Mouse (Mus musculus) kidney, postnatal 0 days (tissue): ENCODE results near the gene Pcp2. TPM values are rescaled to one million over a fixed set of nuclear protein-coding genes. Genes with fewer than 3 reads are reported as not detected.

ENCODE experiments used
- ATAC-seq: fragments of 200-750 bp; cut with Nextera tagmentation; replicated peaks from 2 replicates; pipeline ENCODE4 v1.8.0; 2017; ENCODE audit warnings: low read depth, moderate number of reproducible peaks, moderate TSS enrichment, moderate library complexity; ENCODE audit not compliant: low FRiP score
- DNase-seq: peaks from one replicate; pipeline ENCODE4 v3.0.0-alpha.2; 2016; ENCODE audit warnings: low spot score
- H3K27ac ChIP-seq: fragments of 300-500 bp; sonication (generic); 2 replicates; pipeline ENCODE4 v1.5.1; 2014; ENCODE audit warnings: mild to moderate bottlenecking
- H3K27me3 ChIP-seq: fragments of 300-500 bp; sonication (generic); 2 replicates; pipeline ENCODE4 v1.6.1; 2014; ENCODE audit warnings: low read length, mixed read lengths; ENCODE audit not compliant: insufficient read depth
- H3K36me3 ChIP-seq: fragments of 300-500 bp; sonication (generic); 2 replicates; pipeline ENCODE4 v1.6.1; 2014; ENCODE audit warnings: low read length, mixed read lengths; ENCODE audit not compliant: insufficient read depth
- H3K4me1 ChIP-seq: fragments of 300-500 bp; sonication (generic); replicated peaks from 2 replicates; pipeline ENCODE4 v1.6.1; 2014; ENCODE audit warnings: antibody characterized with exemption, low read length, mixed read lengths; ENCODE audit not compliant: insufficient read depth
- H3K4me2 ChIP-seq: fragments of 300-500 bp; sonication (generic); 2 replicates; pipeline ENCODE4 v1.6.1; 2014; ENCODE audit warnings: mild to moderate bottlenecking, low read length, moderate library complexity, mixed read lengths
- H3K4me3 ChIP-seq: fragments of 300-500 bp; sonication (generic); replicated peaks from 2 replicates; pipeline ENCODE4 v1.5.1; 2014; ENCODE audit warnings: low read depth, low read length
- H3K9ac ChIP-seq: fragments of 300-500 bp; sonication (generic); 2 replicates; pipeline ENCODE4 v1.6.1; 2014; ENCODE audit warnings: low read depth, low read length
- H3K9me3 ChIP-seq: fragments of 300-500 bp; sonication (generic); replicated peaks from 2 replicates; pipeline ENCODE4 v1.6.1; 2016; ENCODE audit warnings: low read length, inconsistent platforms, mixed read lengths
- CTCF ChIP-seq: IDR thresholded peaks from 2 replicates; pipeline ENCODE4 v1.5.1; 2016; ENCODE audit warnings: antibody characterized with exemption, low read depth, mild to moderate bottlenecking, moderate library complexity
- WGBS: fragments of 180-500 bp; shearing (Covaris S2); extraction: QIAGEN DNeasy Blood & Tissue Kit; methylation state at CpG from one replicate; pipeline ENCODE4 v1.1.7; 2014; 5-methylcytosine and 5-hydroxymethylcytosine counted together
- polyA plus RNA-seq: library from polyadenylated mRNA; unstranded; fragments of >200 nt; fragmentation: Nextera tagmentation; extraction: Ambion mirVana; gene quantifications from 2 replicates; pipeline ENCODE4 v1.2.1, GENCODE M21; 2015

The Pcp2 gene
- polyA plus RNA-seq, 1 experiment from 2014 or later = not detected

DNA sequence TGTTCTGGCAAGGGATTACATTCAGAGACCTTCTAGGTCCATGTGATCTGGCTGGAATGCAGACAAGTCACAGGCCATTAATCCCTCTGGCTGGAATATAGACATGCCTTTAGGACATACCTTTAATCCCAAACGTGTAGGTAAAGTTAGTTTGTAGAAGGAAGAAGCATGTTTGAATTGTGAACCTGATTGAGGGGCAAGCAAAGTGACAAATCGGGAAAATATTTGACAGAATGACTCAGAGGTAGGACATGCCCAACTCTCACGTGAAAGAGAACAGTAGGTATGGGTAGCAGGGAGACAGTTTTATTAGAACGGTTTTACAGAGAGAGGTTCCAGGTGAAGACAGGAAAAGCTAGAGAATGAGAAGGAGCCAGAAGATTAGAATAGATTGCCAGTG, 22.2 kb upstream of the Pcp2 start:
- no peak overlapping the region for H3K4me2 ChIP-seq
- WGBS = 54% methylated on average over 4 of the region's 4 CpGs
- peak; percentile 18 for DNase-seq
- 0 out of 2 replicates have a peak, but pooled peaks have one; percentile 49 for ATAC-seq
- no peak overlapping the region for H3K27ac ChIP-seq
- no peaks in the 10 kb centered on the region for H3K36me3 ChIP-seq
- no peaks in the 10 kb centered on the region for H3K9me3 ChIP-seq
- TF ChIP-seq CTCF = no peak
- H3K4me1 ChIP-seq = no peaks in the 10 kb centered on the region
- H3K4me3 ChIP-seq = no peak overlapping the region
- H3K27me3 ChIP-seq = no peaks in the 10 kb centered on the region
- no peak overlapping the region for H3K9ac ChIP-seq

DNA sequence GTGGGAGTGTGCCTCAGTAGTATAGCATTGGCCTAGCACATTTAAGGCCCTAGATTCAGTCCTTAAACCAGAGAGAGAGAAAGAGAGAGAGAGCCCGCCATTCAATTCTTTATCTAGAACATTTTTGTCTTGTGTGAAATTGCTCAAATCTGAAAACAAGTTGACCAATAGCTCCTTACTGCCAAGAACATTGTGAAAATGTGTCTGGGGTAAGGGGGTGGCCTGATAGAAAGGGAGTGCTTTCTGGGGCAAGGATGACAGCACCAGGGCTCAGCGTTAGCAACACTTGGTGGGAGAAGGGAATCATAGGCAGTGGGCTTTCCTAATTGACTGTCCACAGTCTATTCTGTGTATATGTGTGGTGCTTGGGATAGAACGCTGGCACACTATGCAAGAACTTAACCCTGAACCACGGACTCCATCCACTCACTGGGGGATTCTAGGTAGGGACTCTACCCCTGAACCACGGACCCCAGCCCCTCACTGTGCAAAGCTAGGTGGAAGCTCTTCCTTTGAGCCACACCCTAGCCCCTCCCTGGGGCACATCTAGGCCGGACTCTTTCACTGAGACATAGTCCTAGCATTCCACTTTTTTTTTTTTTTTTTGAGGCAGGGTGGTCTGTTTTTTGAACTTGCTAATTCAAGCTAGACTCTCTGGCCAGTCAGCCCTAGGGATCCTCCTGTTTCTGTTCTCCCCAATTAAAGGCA, 21.6 kb upstream of the Pcp2 start:
- Histone ChIP-seq H3K4me2 (no peak overlapping the region), H3K4me3 (no peak overlapping the region), H3K27me3 (no peaks in the 10 kb centered on the region), H3K36me3 (no peaks in the 10 kb centered on the region), H3K9ac (no peak overlapping the region), H3K27ac (no peak overlapping the region), H3K9me3 (no peaks in the 10 kb centered on the region), H3K4me1 (no peaks in the 10 kb centered on the region)
- DNase-seq = no peak
- TF ChIP-seq CTCF = no peak
- ATAC-seq = 0 out of 2 replicates have a peak, but pooled peaks have one; percentile 11
- WGBS = 83% methylated on average over 6 of the region's 6 CpGs

DNA sequence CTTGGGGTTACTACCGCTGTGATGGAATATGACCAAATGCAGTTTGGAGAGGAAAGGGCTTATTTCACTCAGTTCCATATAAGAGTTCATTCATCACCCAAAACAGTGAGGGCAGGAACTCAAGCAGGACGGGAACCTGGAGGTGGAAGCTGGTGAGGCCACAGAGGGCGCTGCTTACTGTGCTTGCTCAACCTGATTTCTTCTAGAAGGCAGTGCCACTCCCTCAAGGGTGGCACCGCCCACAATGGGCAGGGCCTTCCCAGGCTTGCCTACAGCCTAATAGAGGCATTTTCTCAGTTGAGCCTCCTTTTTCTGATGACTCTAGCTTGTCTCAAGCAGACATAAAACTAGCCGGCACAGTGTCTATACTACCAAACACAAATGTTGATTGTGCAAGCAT, 20.5 kb upstream of the Pcp2 start:
- DNase-seq (peak; percentile 33), ATAC-seq (peak; percentile 40; the same call in 1 of the 2 replicates)
- Histone ChIP-seq H3K27ac (no peak overlapping the region), H3K9ac (no peak overlapping the region), H3K4me3 (no peak overlapping the region), H3K4me1 (no peaks in the 10 kb centered on the region), H3K9me3 (no peaks in the 10 kb centered on the region), H3K4me2 (no peak overlapping the region), H3K36me3 (no peaks in the 10 kb centered on the region), H3K27me3 (no peaks in the 10 kb centered on the region)
- 29% methylated on average over 5 of the region's 5 CpGs for WGBS
- TF ChIP-seq CTCF = peak; percentile 52

DNA sequence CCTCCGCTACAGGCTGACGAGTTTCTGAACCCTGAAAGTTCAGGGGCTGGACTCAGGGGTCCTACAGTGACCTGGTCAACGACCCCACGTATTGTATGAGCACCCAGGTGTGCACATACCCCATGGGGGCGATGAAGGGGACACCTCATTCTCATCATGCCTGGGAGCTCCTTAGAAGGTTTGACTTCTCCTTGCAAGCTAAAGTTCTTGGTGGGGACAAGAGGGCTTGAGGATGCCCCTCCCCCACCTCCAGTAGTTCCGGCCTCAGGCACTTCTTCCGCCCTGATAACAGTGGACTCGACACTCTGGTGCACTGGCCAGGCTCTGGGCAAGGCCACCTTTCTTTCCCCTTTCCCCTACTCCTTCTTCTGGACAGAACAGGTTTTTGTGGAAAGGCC, 6.1 kb upstream of the Pcp2 start:
- Histone ChIP-seq H3K27me3 (0 out of 2 replicates have a peak, but pooled peaks cover 3% of the 10 kb centered on the region), H3K9ac (peak overlapping the region; percentile 71), H3K4me3 (peak overlapping the region; percentile 63), H3K4me1 (no peaks in the 10 kb centered on the region), H3K4me2 (peak overlapping the region; percentile 74), H3K36me3 (0 out of 2 replicates have a peak, but pooled peaks cover 3% of the 10 kb centered on the region), H3K9me3 (no peaks in the 10 kb centered on the region), H3K27ac (peak overlapping the region; percentile 8; the same call in 1 of the 2 replicates)
- WGBS = 14% methylated on average over 8 of the region's 8 CpGs
- no peak for TF ChIP-seq CTCF
- DNase-seq = peak; percentile 13
- peak; percentile 37 for ATAC-seq

DNA sequence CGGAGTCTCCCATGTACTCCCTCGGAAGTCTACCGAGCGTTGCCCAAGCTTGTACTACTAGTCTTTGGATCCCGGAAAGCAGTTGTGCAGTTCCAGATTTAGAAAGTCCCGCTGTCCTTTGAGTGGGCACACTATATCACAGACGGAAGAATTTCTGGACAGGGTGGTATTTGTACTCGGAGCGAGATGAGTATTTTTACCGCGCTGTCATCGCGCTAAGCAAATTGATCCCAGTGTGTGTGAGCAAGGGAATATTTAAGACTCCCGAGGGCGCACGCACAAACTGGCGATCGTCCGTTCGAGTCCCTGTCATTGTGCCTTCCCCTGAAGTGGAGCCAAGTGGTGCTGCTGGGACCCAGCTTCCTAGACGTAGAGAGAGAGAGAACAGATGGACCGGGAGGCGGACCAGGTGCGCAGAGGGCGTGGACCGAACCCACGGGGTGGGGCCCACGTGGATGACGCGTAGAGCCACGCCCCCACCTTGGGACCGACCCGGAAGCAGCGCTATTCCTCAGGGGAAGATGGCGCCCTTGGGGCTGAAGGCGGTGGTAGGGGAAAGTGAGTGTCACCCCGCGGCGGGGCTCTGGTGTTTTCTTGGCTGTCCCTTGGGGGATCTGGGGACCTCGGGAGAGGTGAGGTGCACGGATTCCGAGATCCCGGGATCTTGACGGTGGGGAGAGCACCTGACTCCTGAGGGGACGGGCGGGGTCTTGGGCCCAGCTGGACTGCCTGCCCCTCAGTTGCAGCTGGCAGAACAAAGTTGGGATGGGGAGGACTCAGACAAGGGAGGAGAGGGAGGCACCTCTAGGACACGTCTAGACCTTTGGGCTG, 5.5 kb upstream of the Pcp2 start, which contains the start of gene Stxbp2:
TSS of gene Stxbp2 (plus strand) at position 309 of the 831 bp plus-strand sequence.
- TF ChIP-seq CTCF = 0 out of 2 replicates have a peak, but pooled peaks have one; percentile 6
- Histone ChIP-seq H3K9ac (peak within 1 kb of the TSS; percentile 71), H3K36me3 (0 out of 2 replicates have a peak, but pooled peaks cover 3% of the 10 kb centered on the region), H3K27me3 (0 out of 2 replicates have a peak, but pooled peaks cover 3% of the 10 kb centered on the region), H3K4me2 (peak within 1 kb of the TSS; percentile 74), H3K4me1 (no peaks in the 10 kb centered on the region), H3K4me3 (peak within 1 kb of the TSS; percentile 63), H3K9me3 (no peaks in the 10 kb centered on the region), H3K27ac (peak within 1 kb of the TSS; percentile 8; the same call in 1 of the 2 replicates)
- DNase-seq (peak; percentile 77), ATAC-seq (peak; percentile 94)
- WGBS = 6% methylated on average over 47 of the region's 47 CpGs

DNA sequence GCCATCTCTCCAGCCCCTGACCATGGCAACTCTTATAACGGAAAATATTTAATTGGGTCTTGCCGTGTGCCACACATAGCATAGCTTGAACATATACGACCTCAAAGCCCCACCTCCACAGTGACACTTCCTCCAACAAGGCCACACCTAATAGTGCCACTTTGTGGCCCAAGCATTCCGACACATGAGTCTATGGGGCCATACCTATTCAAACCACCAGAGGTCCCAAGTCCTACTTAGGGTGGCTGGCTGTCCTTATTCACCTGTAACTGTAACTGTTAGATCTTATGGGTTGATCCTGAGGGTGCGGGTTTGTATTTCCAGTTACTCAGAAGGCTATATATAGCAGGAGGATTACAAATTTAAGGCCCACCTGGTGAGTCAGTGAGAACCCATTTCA, 2.7 kb upstream of the Pcp2 start:
- Histone ChIP-seq H3K36me3 (no peaks in the 10 kb centered on the region), H3K9ac (no peak overlapping the region), H3K4me2 (no peak overlapping the region), H3K4me3 (no peak overlapping the region), H3K4me1 (no peaks in the 10 kb centered on the region), H3K27me3 (0 out of 2 replicates have a peak, but pooled peaks cover 3% of the 10 kb centered on the region), H3K27ac (no peak overlapping the region), H3K9me3 (no peaks in the 10 kb centered on the region)
- ATAC-seq = 0 out of 2 replicates have a peak, but pooled peaks have one; percentile 37
- peak; percentile 59 for DNase-seq
- 26% methylated on average over 5 of the region's 5 CpGs for WGBS
- peak; percentile 74 for TF ChIP-seq CTCF
